Mouse (Mus musculus): ENCODE results near the gene Obsl1. TPM values are rescaled to one million over a fixed set of nuclear protein-coding genes. Genes with fewer than 3 reads are reported as not detected.

The Obsl1 gene
- total RNA-seq, 4 experiments from 2014 or later: 108 to 133 (median 122) TPM

GRCm38 (mm10) chr1:75435475-75436328 lies 70.5 kb downstream of the Obsl1 start, which contains the start of gene Gmppa:
Gene Gmppa (plus strand): TSS chr1:75435930.
- peak; percentile 82 for DNase-seq (ENCODE audit: low spot score)

Other genes with a start within 250 kb of the Obsl1 start
- gene Ptprn, start 241.9 kb downstream of the Obsl1 start, total RNA-seq (2022): 1 to 10 TPM; 1.4 to 3.2 (median 1.8) TPM
- not detected for gene Resp18, start 228.0 kb downstream of the Obsl1 start, total RNA-seq (2022)
- gene Dnpep, start 188.5 kb downstream of the Obsl1 start, total RNA-seq (2022): 10 to 100 TPM; 85.4 to 89.1 (median 86.9) TPM
- 1,000 to 10,000 TPM; 1,263 to 1,551 (median 1,367) TPM for gene Des, start 146.1 kb downstream of the Obsl1 start, total RNA-seq (2022)
- 100 to 1,000 TPM; 131 to 145 (median 137) TPM for gene Speg, start 131.2 kb downstream of the Obsl1 start, total RNA-seq (2022)
- gene Gmppa, start 70.5 kb downstream of the Obsl1 start, total RNA-seq (2022): 10 to 100 TPM; 34.1 to 44.8 (median 40.8) TPM
- not detected for gene Asic4, start 56.0 kb downstream of the Obsl1 start, total RNA-seq (2022)
- gene Chpf, start 27.1 kb downstream of the Obsl1 start, total RNA-seq (2022): 10 to 100 TPM; 22.4 to 23.9 (median 23.6) TPM
- gene Tmem198, start 26.9 kb downstream of the Obsl1 start, total RNA-seq (2022): under 1 TPM; 0.31 to 0.75 (median 0.42) TPM
- gene Inha, start 625 bp upstream of the Obsl1 start, total RNA-seq (2022): 1 to 10 TPM; 2.8 to 4.6 (median 3.9) TPM
- gene Stk11ip, start 15.1 kb upstream of the Obsl1 start, total RNA-seq (2022): 10 to 100 TPM in 3 of 4 experiments, 1 to 10 TPM in 1; 8.3 to 10.4 (median 10.3) TPM
- gene Slc4a3, start 39.8 kb upstream of the Obsl1 start, total RNA-seq (2022): 100 to 1,000 TPM; 221 to 344 (median 267) TPM